Mouse (Mus musculus) midbrain, postnatal 0 days (tissue): ENCODE data around the gene Sympk. TPM values are rescaled to one million over a fixed set of nuclear protein-coding genes. Genes with fewer than 3 reads are reported as not detected.

Experiments
- ATAC-seq: fragments of 200-750 bp; cut with Nextera tagmentation; 2 replicates; pipeline ENCODE4 v1.8.0; 2017; ENCODE audit warnings: moderate number of reproducible peaks, mild to moderate bottlenecking, moderate TSS enrichment, moderate library complexity; ENCODE audit not compliant: low FRiP score
- DNase-seq: peaks from one replicate; pipeline ENCODE4 v3.0.0-alpha.2; 2015; ENCODE audit warnings: low spot score
- H3K27ac ChIP-seq: fragments of 300-500 bp; sonication (generic); 2 replicates; pipeline ENCODE4 v1.5.1; 2014; ENCODE audit warnings: low read depth, mild to moderate bottlenecking, low read length, mixed read lengths
- H3K27me3 ChIP-seq: fragments of 300-500 bp; sonication (generic); 2 replicates; pipeline ENCODE4 v1.6.1; 2014; ENCODE audit warnings: low read length, control low read depth, mixed read lengths; ENCODE audit not compliant: insufficient read depth
- H3K36me3 ChIP-seq: fragments of 300-500 bp; sonication (generic); 2 replicates; pipeline ENCODE4 v1.6.1; 2014; ENCODE audit warnings: low read length, control low read depth, mixed read lengths; ENCODE audit not compliant: insufficient read depth
- H3K4me1 ChIP-seq: fragments of 300-500 bp; sonication (generic); 2 replicates; pipeline ENCODE4 v1.6.1; 2014; ENCODE audit warnings: mild to moderate bottlenecking, control low read depth, antibody characterized with exemption, low read length, mixed read lengths; ENCODE audit not compliant: insufficient read depth
- H3K4me2 ChIP-seq: fragments of 300-500 bp; sonication (generic); 2 replicates; pipeline ENCODE4 v1.6.1; 2014; ENCODE audit warnings: low read depth, mild to moderate bottlenecking, low read length, mixed read lengths; ENCODE audit not compliant: poor library complexity, severe bottlenecking
- H3K4me3 ChIP-seq: fragments of 300-500 bp; sonication (generic); 2 replicates; pipeline ENCODE4 v1.5.1; 2014; ENCODE audit warnings: low read depth, mild to moderate bottlenecking, low read length, moderate library complexity
- H3K9ac ChIP-seq: fragments of 300-500 bp; sonication (generic); replicated peaks from 2 replicates; pipeline ENCODE4 v1.6.1; 2014; ENCODE audit warnings: mild to moderate bottlenecking, low read length, moderate library complexity, mixed read lengths; ENCODE audit not compliant: poor library complexity, severe bottlenecking
- H3K9me3 ChIP-seq: fragments of 300-500 bp; sonication (generic); 2 replicates; pipeline ENCODE4 v1.6.1; 2016; ENCODE audit warnings: low read length, control low read depth
- CTCF ChIP-seq: IDR thresholded peaks from 2 replicates; pipeline ENCODE4 v1.5.1; 2016; ENCODE audit warnings: antibody characterized with exemption, mild to moderate bottlenecking
- WGBS: fragments of 180-500 bp; shearing (Covaris S2); extraction: QIAGEN DNeasy Blood & Tissue Kit; methylation state at CpG from one replicate; pipeline ENCODE4 v1.1.7; 2014; 5-methylcytosine and 5-hydroxymethylcytosine counted together
- polyA plus RNA-seq: library from polyadenylated mRNA; unstranded; fragments of >200 nt; fragmentation: Nextera tagmentation; extraction: Ambion mirVana; gene quantifications from 2 replicates; pipeline ENCODE4 v1.2.1, GENCODE M21; 2015
- total RNA-seq: library from RNA; depleted of rRNA; stranded (reverse); fragments of >200 nt; gene quantifications from 2 replicates; pipeline ENCODE4 v1.2.3, GENCODE M21; 2014

Sympk gene
- total and polyA plus RNA-seq, 2 experiments from 2014 or later: 19.5 to 74.2 TPM

GRCm38 (mm10) chr7:18989995-18990394 lies 34.2 kb upstream of the Sympk start:
- Histone ChIP-seq H3K36me3 (no peaks in the 10 kb centered on the region; the same call in 1 of the 2 replicates), H3K4me2 (peak overlapping the region; percentile 44), H3K9ac (peak overlapping the region; percentile 37; the same call in 1 of the 2 replicates), H3K9me3 (no peaks in the 10 kb centered on the region), H3K4me3 (peak overlapping the region; percentile 61), H3K4me1 (peaks cover 17% of the 10 kb centered on the region), H3K27ac (peak overlapping the region; percentile 73), H3K27me3 (no peaks in the 10 kb centered on the region)
- peak; percentile 74 for DNase-seq
- peak; percentile 28; the same call in 1 of the 2 replicates for ATAC-seq
- WGBS: 1% methylated on average over 5 of the region's 5 CpGs
- TF ChIP-seq CTCF: peak; percentile 71

- peak within 1 kb of the TSS; percentile 78 for H3K4me2 ChIP-seq
- peaks cover 17% of the 10 kb centered on the region for H3K4me1 ChIP-seq
- TF ChIP-seq CTCF: peak; percentile 27; the same call in 1 of the 2 replicates
- under 1% methylated on average over 35 of the region's 37 CpGs for WGBS
- no peaks in the 10 kb centered on the region; the same call in 1 of the 2 replicates for H3K36me3 ChIP-seq
- H3K9ac ChIP-seq: peak within 1 kb of the TSS; percentile 74
- H3K27ac ChIP-seq: peak within 1 kb of the TSS; percentile 73
- H3K9me3 ChIP-seq: no peaks in the 10 kb centered on the region
- H3K27me3 ChIP-seq: no peaks in the 10 kb centered on the region
- peak within 1 kb of the TSS; percentile 61 for H3K4me3 ChIP-seq
- DNase-seq (peak; percentile 100), ATAC-seq (peak; percentile 92)
Measured at GRCm38 (mm10) chr7:18990601-18991295, 33.4 kb upstream of the Sympk start, which contains the start of gene Mypop. Gene Mypop, plus strand, starts transcription at chr7:18991245.

- Histone ChIP-seq H3K4me1 (peaks cover 17% of the 10 kb centered on the region), H3K36me3 (no peaks in the 10 kb centered on the region; the same call in 1 of the 2 replicates), H3K9me3 (no peaks in the 10 kb centered on the region), H3K9ac (peak overlapping the region; percentile 74), H3K27ac (peak overlapping the region; percentile 69), H3K27me3 (no peaks in the 10 kb centered on the region), H3K4me2 (peak overlapping the region; percentile 78), H3K4me3 (peak overlapping the region; percentile 61)
- peak; percentile 2; the same call in 1 of the 2 replicates for ATAC-seq
- DNase-seq: peak; percentile 22
- under 1% methylated on average over 55 of the region's 59 CpGs for WGBS
- TF ChIP-seq CTCF: 0 out of 2 replicates have a peak, but pooled peaks have one; percentile 1
Measured at GRCm38 (mm10) chr7:18991660-18992293, 32.4 kb upstream of the Sympk start.

GRCm38 (mm10) chr7:18992294-18992675 lies 31.9 kb upstream of the Sympk start:
- peak overlapping the region; percentile 74 for H3K9ac ChIP-seq
- peak overlapping the region; percentile 69 for H3K27ac ChIP-seq
- no peaks in the 10 kb centered on the region for H3K27me3 ChIP-seq
- peaks cover 17% of the 10 kb centered on the region for H3K4me1 ChIP-seq
- 1% methylated on average over 31 of the region's 31 CpGs for WGBS
- DNase-seq (no peak), ATAC-seq (no peak)
- H3K36me3 ChIP-seq: no peaks in the 10 kb centered on the region; the same call in 1 of the 2 replicates
- H3K4me3 ChIP-seq: peak overlapping the region; percentile 61
- no peak for TF ChIP-seq CTCF
- no peaks in the 10 kb centered on the region for H3K9me3 ChIP-seq
- peak overlapping the region; percentile 78 for H3K4me2 ChIP-seq

GRCm38 (mm10) chr7:18993036-18993435 lies 31.1 kb upstream of the Sympk start:
- no peak for DNase-seq
- TF ChIP-seq CTCF: no peak
- no peaks in the 10 kb centered on the region; the same call in 1 of the 2 replicates for H3K36me3 ChIP-seq
- peak overlapping the region; percentile 61; the same call in 1 of the 2 replicates for H3K4me3 ChIP-seq
- H3K4me1 ChIP-seq: peaks cover 17% of the 10 kb centered on the region
- no peak overlapping the region; the same call in 1 of the 2 replicates for H3K9ac ChIP-seq
- no peak for ATAC-seq
- 92% methylated on average over 5 of the region's 5 CpGs for WGBS
- peak overlapping the region; percentile 78 for H3K4me2 ChIP-seq
- no peaks in the 10 kb centered on the region for H3K27me3 ChIP-seq
- H3K9me3 ChIP-seq: no peaks in the 10 kb centered on the region
- no peak overlapping the region; the same call in 1 of the 2 replicates for H3K27ac ChIP-seq
